In the genomic region with DNA sequence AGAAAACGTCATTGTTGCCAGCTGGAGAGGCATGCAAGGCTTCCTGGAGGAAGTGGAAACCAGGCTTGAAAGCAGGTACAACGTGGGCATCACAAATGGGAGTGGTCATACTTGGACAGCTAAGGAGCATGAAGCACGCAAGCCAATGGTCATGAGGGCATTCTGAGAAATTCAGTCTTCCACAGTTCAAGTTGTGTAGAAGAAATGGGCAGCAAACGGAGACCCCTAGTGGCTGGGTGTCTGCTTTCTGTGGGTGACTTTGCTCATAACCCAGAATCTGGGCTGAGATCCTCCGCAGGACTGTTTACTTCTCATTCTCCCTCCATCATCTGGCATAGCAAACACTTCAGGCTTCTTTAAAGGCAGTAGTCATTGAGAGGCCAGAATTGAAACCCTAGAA, we compare ENCODE assay signal across 10 mouse cellular contexts.
DNase-seq lines count a peak whose midpoint lies in the region; ATAC-seq and TF ChIP-seq lines count a peak whose summit lies in the region.
"Had no signal": no experiment of that assay in that cellular context is flagged by ENCODE, and none has a peak within 500 bp of the region (broad histone marks: within the 10 kb centered on the region; RNA-seq: fewer than 3 reads in every experiment).

No protein-coding gene starts in this region.

- no peak overlapping the region for H3K27ac ChIP-seq in heart, postnatal 0 days (ENCODE audit: low read depth)
- H3K27ac ChIP-seq in heart, embryonic 12.5 days (ENCODE audit: poor library complexity, severe bottlenecking) = no peak overlapping the region
- H3K27ac ChIP-seq in forebrain, embryonic 15.5 days (replicated peaks) = no peak overlapping the region

- no peaks in the 10 kb centered on the region for H3K4me1 ChIP-seq in heart, postnatal 0 days (ENCODE audit: control insufficient read depth, insufficient read depth)
- H3K4me1 ChIP-seq in heart, embryonic 12.5 days (replicated peaks) = peaks cover 27% of the 10 kb centered on the region
- no peaks in the 10 kb centered on the region for H3K4me1 ChIP-seq in forebrain, embryonic 15.5 days

- no peaks in the 10 kb centered on the region for H3K36me3 ChIP-seq in heart, postnatal 0 days (replicated peaks; ENCODE audit: control insufficient read depth, insufficient read depth, low read length)
- H3K36me3 ChIP-seq in heart, embryonic 12.5 days = no peaks in the 10 kb centered on the region
- H3K36me3 ChIP-seq in forebrain, embryonic 15.5 days = no peaks in the 10 kb centered on the region

- no peaks in the 10 kb centered on the region for H3K27me3 ChIP-seq in heart, postnatal 0 days (ENCODE audit: control insufficient read depth, insufficient read depth, low read length)
- H3K27me3 ChIP-seq in heart, embryonic 12.5 days (replicated peaks) = no peaks in the 10 kb centered on the region
- H3K27me3 ChIP-seq in forebrain, embryonic 15.5 days = no peaks in the 10 kb centered on the region

- TF ChIP-seq CTCF in heart, postnatal 0 days (IDR thresholded peaks at IDR 0.05; ENCODE audit: low read depth) = peak; percentile 31; the same call in 1 of the 2 replicates

- H3K9ac ChIP-seq in heart, postnatal 0 days (replicated peaks; ENCODE audit: low read depth, low read length) = no peak overlapping the region
- H3K9ac ChIP-seq in heart, embryonic 12.5 days = no peak overlapping the region
- no peak overlapping the region for H3K9ac ChIP-seq in forebrain, embryonic 15.5 days (replicated peaks)

- intact Hi-C loops in left cerebral cortex, postnatal 25 days (cut with DNase I) = loop anchor here (5.0 kb wide), 1 partner anchor 659 kb away; no protein-coding TSS in a partner anchor

- ATAC-seq in heart, postnatal 0 days (ENCODE audit: insufficient read depth, low read depth) = peak; percentile 33; the same call in 1 of the 2 replicates
- ATAC-seq in heart, embryonic 12.5 days (ENCODE audit: insufficient number of reproducible peaks, low FRiP score) = no peak
- no peak for ATAC-seq in forebrain, embryonic 15.5 days (replicated peaks)

- no peak overlapping the region for H3K4me2 ChIP-seq in heart, postnatal 0 days (ENCODE audit: low read depth, low read length)
- H3K4me2 ChIP-seq in heart, embryonic 12.5 days = no peak overlapping the region
- no peak overlapping the region for H3K4me2 ChIP-seq in forebrain, embryonic 15.5 days (replicated peaks)

- H3K9me3 ChIP-seq in heart, postnatal 0 days (replicated peaks; ENCODE audit: control insufficient read depth, low read length) = no peaks in the 10 kb centered on the region
- H3K9me3 ChIP-seq in heart, embryonic 12.5 days (replicated peaks) = no peaks in the 10 kb centered on the region
- no peaks in the 10 kb centered on the region for H3K9me3 ChIP-seq in forebrain, embryonic 15.5 days

- 54% methylated on average over 5 of the region's 5 CpGs for WGBS in heart, postnatal 0 days
- 60% methylated on average over 5 of the region's 5 CpGs for WGBS in heart, embryonic 12.5 days
- 64% methylated on average over 5 of the region's 5 CpGs for WGBS in forebrain, embryonic 15.5 days

- no peak overlapping the region for H3K4me3 ChIP-seq in heart, postnatal 0 days (ENCODE audit: low read depth, low read length)
- H3K4me3 ChIP-seq in heart, embryonic 12.5 days = no peak overlapping the region
- H3K4me3 ChIP-seq in forebrain, embryonic 15.5 days = no peak overlapping the region

- no peak for TF ChIP-seq EP300 in heart, postnatal 0 days (IDR thresholded peaks at IDR 0.05; ENCODE audit: low read depth)

- DNase-seq in heart, postnatal 0 days (ENCODE audit: low spot score) = no peak
- peak; percentile 12 for DNase-seq in right cerebral cortex, postnatal 14 days
- DNase-seq in right cerebral cortex, postnatal 4 days = no peak
- peak; percentile 14 to 31 for DNase-seq in left cerebral cortex, postnatal 25 days (ENCODE audit: low spot score in 2 of 2)
- no peak for DNase-seq in natural killer cell, adult 2 months (ENCODE audit: low spot score in 2 of 2)
- no peak for DNase-seq in spleen, postnatal 36 days (ENCODE audit: low spot score in 2 of 2)
- DNase-seq: cerebellum, adult 11-12 months; liver had no signal

Comparison
In these comparisons a context has a peak if more than half of its experiments do, and no peak if none do; other contexts are left out.
1. DNase-seq: peak in right cerebral cortex, postnatal 14 days (single experiment) and left cerebral cortex, postnatal 25 days (2 of 2); none in heart, postnatal 0 days (single experiment), right cerebral cortex, postnatal 4 days (single experiment), natural killer cell, adult 2 months (0 of 2) and spleen, postnatal 36 days (0 of 2).